Mouse (Mus musculus): ENCODE measurements at regions not wholly inside any gene's neighbourhood (a gene's known extent, or its start where the extent isn't known, plus 50 kb on each side); places are given as distances from the start of the nearest gene placed in this dataset.

DNA sequence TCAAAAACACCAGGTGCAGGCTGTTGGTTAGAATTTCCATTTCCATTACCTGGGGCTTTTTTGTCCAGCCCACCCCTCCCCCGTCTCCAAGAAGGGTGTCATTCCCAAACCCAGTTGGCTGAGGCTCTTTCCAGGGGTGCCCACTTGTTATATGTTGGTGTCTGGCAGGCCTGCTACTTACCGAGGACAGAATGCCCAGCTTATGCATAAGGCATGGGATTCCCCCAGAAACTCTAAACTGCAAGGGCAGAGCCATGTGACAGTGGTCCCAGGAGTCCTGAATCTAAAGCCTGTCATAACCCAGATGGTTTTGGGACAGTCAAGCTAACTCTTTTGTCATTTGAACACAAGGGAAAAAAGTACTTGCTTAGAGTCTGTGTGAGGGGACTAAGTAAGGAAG, 69.6 kb upstream of the Id2 start:
- TF ChIP-seq CTCF (IDR thresholded peaks at IDR 0.05) (no peak), EP300 (IDR thresholded peaks at IDR 0.05; ENCODE audit: insufficient read depth, low read depth, low read length) (no peak), POLR2A (IDR thresholded peaks at IDR 0.05; ENCODE audit: insufficient read depth, low read depth, low read length) (no peak)
